Mouse (Mus musculus): ENCODE data around the gene Mex3b. TPM values are rescaled to one million over a fixed set of nuclear protein-coding genes. Genes with fewer than 3 reads are reported as not detected.

Gene Mex3b
- polyA plus RNA-seq, 1 experiment: 54.8 TPM

GRCm38 (mm10) chr7:82834471-82834870 is 32.7 kb upstream of the Mex3b start:
- no peak for TF ChIP-seq POLR2A (IDR thresholded peaks at IDR 0.05; ENCODE audit: control insufficient read depth, low read depth, low read length)
- Histone ChIP-seq H3K4me3 (ENCODE audit: control insufficient read depth, low read depth, low read length) (no peak overlapping the region), H3K4me1 (ENCODE audit: control insufficient read depth, insufficient read depth, low read length) (no peaks in the 10 kb centered on the region), H3K27me3 (ENCODE audit: control insufficient read depth, insufficient read depth, low read length) (no peaks in the 10 kb centered on the region), H3K27ac (ENCODE audit: control insufficient read depth, insufficient read depth, low read depth, low read length) (no peak overlapping the region), H3K36me3 (ENCODE audit: control insufficient read depth, insufficient read depth, low read length) (no peaks in the 10 kb centered on the region)

DNA sequence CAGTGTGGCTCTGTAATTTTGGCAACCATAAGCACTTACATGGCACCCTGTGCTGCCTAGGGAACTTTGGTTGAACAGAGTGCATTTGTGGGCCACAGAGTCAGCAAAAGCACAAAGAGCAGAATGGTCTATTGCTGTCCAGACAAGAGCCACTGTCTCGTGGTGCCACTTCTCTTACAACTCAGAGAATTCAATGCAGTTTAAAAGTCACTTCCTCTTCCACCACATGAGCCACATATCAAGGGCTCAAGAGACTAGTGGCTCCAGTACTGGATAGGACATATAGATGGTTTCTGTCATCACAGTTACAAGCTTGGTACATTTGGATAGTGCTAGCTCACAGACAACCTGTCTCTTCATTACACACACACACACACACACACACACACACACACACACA is 28.7 kb upstream of the Mex3b start:
- Histone ChIP-seq H3K4me1 (ENCODE audit: control insufficient read depth, insufficient read depth, low read length) (no peaks in the 10 kb centered on the region), H3K27me3 (ENCODE audit: control insufficient read depth, insufficient read depth, low read length) (no peaks in the 10 kb centered on the region), H3K36me3 (ENCODE audit: control insufficient read depth, insufficient read depth, low read length) (no peaks in the 10 kb centered on the region), H3K27ac (ENCODE audit: control insufficient read depth, insufficient read depth, low read depth, low read length) (no peak overlapping the region), H3K4me3 (ENCODE audit: control insufficient read depth, low read depth, low read length) (no peak overlapping the region)
- TF ChIP-seq CTCF (IDR thresholded peaks at IDR 0.05; ENCODE audit: control insufficient read depth, insufficient read depth, insufficient replicate concordance, low read depth, low read length) (no peak), POLR2A (IDR thresholded peaks at IDR 0.05; ENCODE audit: control insufficient read depth, low read depth, low read length) (no peak)

DNA sequence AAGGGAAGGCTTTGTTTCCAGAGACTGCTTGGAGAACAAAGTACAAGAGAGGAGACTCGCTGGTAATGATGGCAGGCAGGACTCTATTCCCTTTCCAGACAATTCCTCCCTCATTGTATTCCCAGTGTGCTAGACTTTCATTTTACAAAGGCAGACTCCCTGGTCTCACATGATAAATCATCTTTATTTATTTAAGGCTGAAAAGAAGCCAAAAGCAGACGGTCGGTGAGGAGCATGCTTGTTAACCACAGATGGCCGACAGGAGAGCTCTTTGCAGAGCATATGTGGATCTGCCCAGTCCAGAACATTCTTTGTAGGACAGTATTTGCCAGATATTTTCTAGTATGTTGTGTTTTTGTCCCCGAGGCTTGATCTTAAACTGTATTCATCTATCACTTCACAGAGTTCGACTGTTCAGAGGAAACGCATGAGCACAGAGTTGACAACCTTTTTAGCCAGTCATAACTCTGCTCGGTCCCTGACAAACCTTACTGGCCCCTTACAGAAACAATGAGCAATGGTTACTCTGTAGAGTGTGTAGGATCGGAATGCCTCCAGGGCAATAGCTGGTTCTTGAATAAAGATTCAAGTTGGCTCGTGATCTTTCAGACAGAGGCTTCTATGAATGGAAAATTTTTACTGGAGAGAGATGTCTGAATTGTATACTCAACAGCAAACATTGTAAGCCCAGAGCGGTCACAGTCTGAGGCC is 28.0 kb upstream of the Mex3b start:
- H3K27ac ChIP-seq (ENCODE audit: control insufficient read depth, insufficient read depth, low read depth, low read length): no peak overlapping the region
- H3K36me3 ChIP-seq (ENCODE audit: control insufficient read depth, insufficient read depth, low read length): no peaks in the 10 kb centered on the region
- no peak overlapping the region for H3K4me3 ChIP-seq (ENCODE audit: control insufficient read depth, low read depth, low read length)
- TF ChIP-seq POLR2A (IDR thresholded peaks at IDR 0.05; ENCODE audit: control insufficient read depth, low read depth, low read length) (no peak), CTCF (IDR thresholded peaks at IDR 0.05; ENCODE audit: control insufficient read depth, insufficient read depth, insufficient replicate concordance, low read depth, low read length) (no peak)
- no peaks in the 10 kb centered on the region for H3K4me1 ChIP-seq (ENCODE audit: control insufficient read depth, insufficient read depth, low read length)
- H3K27me3 ChIP-seq (ENCODE audit: control insufficient read depth, insufficient read depth, low read length): no peaks in the 10 kb centered on the region

- H3K27ac ChIP-seq (ENCODE audit: control insufficient read depth, insufficient read depth, low read depth, low read length): no peak overlapping the region
Observed at GRCm38 (mm10) chr7:82842222-82842920, 24.8 kb upstream of the Mex3b start.

GRCm38 (mm10) chr7:82850756-82851155 is 16.4 kb upstream of the Mex3b start:
- no peak overlapping the region for H3K27ac ChIP-seq (ENCODE audit: control insufficient read depth, insufficient read depth, low read depth, low read length)
- no peaks in the 10 kb centered on the region for H3K36me3 ChIP-seq (ENCODE audit: control insufficient read depth, insufficient read depth, low read length)
- TF ChIP-seq POLR2A (IDR thresholded peaks at IDR 0.05; ENCODE audit: control insufficient read depth, low read depth, low read length): no peak
- TF ChIP-seq CTCF (IDR thresholded peaks at IDR 0.05; ENCODE audit: control insufficient read depth, insufficient read depth, insufficient replicate concordance, low read depth, low read length): no peak
- H3K4me3 ChIP-seq (ENCODE audit: control insufficient read depth, low read depth, low read length): no peak overlapping the region
- H3K27me3 ChIP-seq (ENCODE audit: control insufficient read depth, insufficient read depth, low read length): no peaks in the 10 kb centered on the region
- H3K4me1 ChIP-seq (ENCODE audit: control insufficient read depth, insufficient read depth, low read length): no peaks in the 10 kb centered on the region

More at GRCm38 (mm10) chr7:82842222-82842920, 24.8 kb upstream of the Mex3b start:
- no peaks in the 10 kb centered on the region for H3K4me1 ChIP-seq (ENCODE audit: control insufficient read depth, insufficient read depth, low read length)
- H3K27me3 ChIP-seq (ENCODE audit: control insufficient read depth, insufficient read depth, low read length): no peaks in the 10 kb centered on the region
- H3K36me3 ChIP-seq (ENCODE audit: control insufficient read depth, insufficient read depth, low read length): no peaks in the 10 kb centered on the region
- TF ChIP-seq CTCF (IDR thresholded peaks at IDR 0.05; ENCODE audit: control insufficient read depth, insufficient read depth, insufficient replicate concordance, low read depth, low read length) (no peak), POLR2A (IDR thresholded peaks at IDR 0.05; ENCODE audit: control insufficient read depth, low read depth, low read length) (no peak)
- H3K4me3 ChIP-seq (ENCODE audit: control insufficient read depth, low read depth, low read length): no peak overlapping the region

- H3K4me1 ChIP-seq (ENCODE audit: control insufficient read depth, insufficient read depth, low read length): no peaks in the 10 kb centered on the region
- TF ChIP-seq POLR2A (IDR thresholded peaks at IDR 0.05; ENCODE audit: control insufficient read depth, low read depth, low read length) (no peak), CTCF (IDR thresholded peaks at IDR 0.05; ENCODE audit: control insufficient read depth, insufficient read depth, insufficient replicate concordance, low read depth, low read length) (no peak)
- no peak overlapping the region for H3K4me3 ChIP-seq (ENCODE audit: control insufficient read depth, low read depth, low read length)
- no peaks in the 10 kb centered on the region for H3K36me3 ChIP-seq (ENCODE audit: control insufficient read depth, insufficient read depth, low read length)
- H3K27me3 ChIP-seq (ENCODE audit: control insufficient read depth, insufficient read depth, low read length): no peaks in the 10 kb centered on the region
- H3K27ac ChIP-seq (ENCODE audit: control insufficient read depth, insufficient read depth, low read depth, low read length): no peak overlapping the region
Observed at GRCm38 (mm10) chr7:82851670-82852069, 15.5 kb upstream of the Mex3b start.

- no peaks in the 10 kb centered on the region for H3K27me3 ChIP-seq (ENCODE audit: control insufficient read depth, insufficient read depth, low read length)
- peak overlapping the region; percentile 42 for H3K27ac ChIP-seq (ENCODE audit: control insufficient read depth, insufficient read depth, low read depth, low read length)
- no peaks in the 10 kb centered on the region for H3K4me1 ChIP-seq (ENCODE audit: control insufficient read depth, insufficient read depth, low read length)
- H3K36me3 ChIP-seq (ENCODE audit: control insufficient read depth, insufficient read depth, low read length): no peaks in the 10 kb centered on the region
- H3K4me3 ChIP-seq (ENCODE audit: control insufficient read depth, low read depth, low read length): no peak overlapping the region
- TF ChIP-seq CTCF (IDR thresholded peaks at IDR 0.05; ENCODE audit: control insufficient read depth, insufficient read depth, insufficient replicate concordance, low read depth, low read length): no peak
- TF ChIP-seq POLR2A (IDR thresholded peaks at IDR 0.05; ENCODE audit: control insufficient read depth, low read depth, low read length): no peak
Observed at GRCm38 (mm10) chr7:82854195-82854766, 12.9 kb upstream of the Mex3b start.

Data from testis, adult 2 months (tissue).